Mouse (Mus musculus) olfactory bulb, adult 2 months (tissue): ENCODE data around the gene Hist1h3d. TPM values are rescaled to one million over a fixed set of nuclear protein-coding genes. Genes with fewer than 3 reads are reported as not detected.
A peak's percentile ranks its signal among the peaks of the same experiment; 100 is the strongest.
"Not testable (repeated sequence)": the region's sequence is repeated elsewhere in the genome, so short reads cannot be mapped to it uniquely, and the experiment has no call there.

Experiments used
- H3K27ac ChIP-seq: fragments of 200-500 bp; 2 replicates; pipeline ENCODE4 v1.5.1; 2012; ENCODE audit warnings: low read depth, low read length; ENCODE audit not compliant: insufficient read depth
- H3K4me1 ChIP-seq: fragments of 200-500 bp; 2 replicates; pipeline ENCODE4 v1.6.1; 2012; ENCODE audit warnings: low read length; ENCODE audit not compliant: control insufficient read depth, insufficient read depth
- H3K4me3 ChIP-seq: fragments of 200-500 bp; 2 replicates; pipeline ENCODE4 v1.5.1; 2012; ENCODE audit warnings: mild to moderate bottlenecking, low read depth, low read length, moderate library complexity; ENCODE audit not compliant: insufficient read depth
- CTCF ChIP-seq: fragments of 200-500 bp; IDR thresholded peaks from 2 replicates; pipeline ENCODE4 v1.5.1; 2012; ENCODE audit warnings: low read depth, mild to moderate bottlenecking, low read length, moderate library complexity; ENCODE audit not compliant: insufficient read depth
- POLR2A ChIP-seq: fragments of 200-500 bp; IDR thresholded peaks from 2 replicates; pipeline ENCODE4 v1.6.1; 2012; ENCODE audit warnings: mild to moderate bottlenecking, low read depth, low read length, moderate library complexity; ENCODE audit not compliant: insufficient read depth
- WGBS: fragments of 180-500 bp; shearing (Covaris S2); methylation state at CpG from one replicate; pipeline ENCODE4 v1.1.7; 2018; 5-methylcytosine and 5-hydroxymethylcytosine counted together
- polyA plus RNA-seq: library from polyadenylated mRNA; stranded (reverse); fragments of >200 nt; gene quantifications from 2 replicates; pipeline ENCODE4 v1.2.4, GENCODE M21; 2012; ENCODE audit warnings: low replicate concordance; ENCODE audit not compliant: missing spikeins, insufficient read depth, insufficient read length

Hist1h3d gene
- polyA plus RNA-seq, 1 experiment: not detected

DNA sequence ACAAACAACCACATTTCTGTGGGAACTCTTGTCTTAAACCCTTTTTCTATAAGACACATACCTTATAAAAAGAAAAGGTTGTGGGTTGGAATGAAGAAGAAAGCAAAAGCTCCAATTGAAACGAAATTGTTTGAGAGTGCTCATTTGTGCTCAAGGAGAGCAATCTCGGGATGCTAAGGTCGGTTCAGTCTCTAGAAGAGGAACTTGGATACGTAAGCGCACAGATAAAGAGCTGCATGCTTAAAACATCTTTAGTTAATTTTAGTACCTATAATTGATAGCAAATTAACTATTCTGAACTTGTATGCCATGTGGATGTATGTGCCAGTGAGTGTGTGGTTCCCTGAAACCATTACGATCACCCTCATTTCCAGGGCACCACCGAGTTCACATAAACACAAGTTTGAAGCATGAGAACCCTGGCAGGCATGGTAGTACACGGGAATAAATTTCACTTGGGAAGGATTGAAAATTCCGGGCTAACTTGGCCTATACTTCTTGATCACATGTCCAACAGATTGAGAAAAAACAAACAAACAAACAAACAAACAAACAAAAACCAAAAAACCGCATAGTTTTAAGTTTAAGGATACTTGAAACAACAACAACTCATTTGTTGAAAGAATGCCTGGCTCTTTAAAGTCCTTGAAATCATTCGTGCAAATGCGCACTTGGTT, 44.6 kb downstream of the Hist1h3d start:
- Histone ChIP-seq H3K4me1 (no peaks in the 10 kb centered on the region), H3K27ac (peak overlapping the region; percentile 98), H3K4me3 (peak overlapping the region; percentile 60)
- WGBS: 14% methylated on average over 12 of the region's 12 CpGs
- no peak for TF ChIP-seq POLR2A
- no peak for TF ChIP-seq CTCF

DNA sequence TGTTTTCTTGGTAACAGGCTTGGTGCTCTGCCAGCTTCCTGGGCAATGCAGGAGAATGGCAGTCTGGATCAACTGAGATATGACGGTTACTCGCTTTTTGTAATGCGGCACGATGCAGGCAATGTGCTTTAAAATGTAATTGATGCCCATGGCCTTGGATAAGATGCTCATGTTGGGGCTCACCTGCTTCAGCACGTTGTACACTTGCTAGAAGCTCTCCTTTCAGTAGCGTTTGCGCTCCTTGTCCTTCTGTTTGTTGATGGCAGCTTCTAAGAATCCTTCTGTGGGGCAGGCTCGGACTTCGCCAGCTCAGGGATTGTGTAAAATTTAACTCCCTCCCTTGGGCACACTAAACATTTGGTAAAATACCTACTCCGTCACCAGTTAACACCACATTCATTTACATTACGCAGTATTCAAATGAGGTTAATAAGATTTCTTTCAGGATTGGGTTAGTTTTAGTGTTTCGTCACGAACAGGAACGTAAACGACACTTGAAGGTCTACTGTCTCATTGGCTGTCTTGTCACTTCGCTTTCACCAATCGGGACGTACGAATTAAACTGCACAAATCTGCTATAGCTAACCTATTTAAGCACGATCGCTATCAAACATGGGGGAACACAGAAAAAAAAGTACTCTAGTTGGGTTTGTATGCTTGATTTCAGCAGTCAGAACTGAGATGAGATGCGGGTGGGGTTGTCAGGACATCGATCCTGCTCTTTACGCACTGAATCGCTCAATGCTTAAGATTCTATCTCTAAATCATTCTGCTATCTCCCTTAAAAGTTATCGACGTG, 45.4 kb downstream of the Hist1h3d start, which contains the start of gene Hist1h2be:
Gene Hist1h2be (minus strand): TSS at position 392 of the 799 bp plus-strand sequence.
- TF ChIP-seq CTCF: no peak
- no peak for TF ChIP-seq POLR2A
- Histone ChIP-seq H3K4me3 (peak within 1 kb of the TSS; percentile 60), H3K27ac (peak within 1 kb of the TSS; percentile 98), H3K4me1 (no peaks in the 10 kb centered on the region)
- WGBS: under 1% methylated on average over 27 of the region's 27 CpGs

DNA sequence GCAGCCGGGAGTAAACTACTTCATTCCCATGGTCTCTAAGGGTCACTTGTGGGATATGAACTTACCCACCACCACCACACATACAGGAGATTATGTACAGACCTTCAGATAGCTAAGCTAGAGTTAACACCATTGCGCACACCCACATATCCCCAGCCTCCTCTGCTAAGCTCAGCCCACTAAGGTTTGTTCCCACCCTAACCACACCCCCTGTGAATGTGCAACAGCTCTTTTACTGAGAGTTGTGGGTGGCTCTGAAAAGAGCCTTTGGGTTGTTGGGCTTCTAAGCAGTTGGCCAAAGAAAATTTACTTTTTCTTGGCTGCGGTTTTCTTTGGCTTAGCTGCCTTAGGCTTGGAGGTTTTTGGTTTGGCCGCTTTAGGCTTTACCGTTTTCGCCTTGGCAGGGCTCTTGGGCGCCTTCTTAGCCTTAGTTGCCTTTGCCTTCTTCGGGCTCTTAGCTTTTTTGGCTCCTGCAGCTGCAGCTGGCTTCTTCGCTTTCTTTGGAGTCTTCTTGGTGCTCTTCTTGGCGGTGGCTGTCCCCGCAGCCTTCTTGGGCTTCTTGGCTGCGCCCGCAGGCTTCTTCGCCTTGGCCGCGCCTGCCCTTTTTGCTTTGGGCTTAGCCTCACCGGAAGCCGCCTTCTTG, 46.1 kb downstream of the Hist1h3d start:
- under 1% methylated on average over 18 of the region's 18 CpGs for WGBS
- no peak for TF ChIP-seq CTCF
- TF ChIP-seq POLR2A: no peak
- H3K4me1 ChIP-seq: no peaks in the 10 kb centered on the region
- peak overlapping the region; percentile 50 for H3K4me3 ChIP-seq
- H3K27ac ChIP-seq: peak overlapping the region; percentile 76

DNA sequence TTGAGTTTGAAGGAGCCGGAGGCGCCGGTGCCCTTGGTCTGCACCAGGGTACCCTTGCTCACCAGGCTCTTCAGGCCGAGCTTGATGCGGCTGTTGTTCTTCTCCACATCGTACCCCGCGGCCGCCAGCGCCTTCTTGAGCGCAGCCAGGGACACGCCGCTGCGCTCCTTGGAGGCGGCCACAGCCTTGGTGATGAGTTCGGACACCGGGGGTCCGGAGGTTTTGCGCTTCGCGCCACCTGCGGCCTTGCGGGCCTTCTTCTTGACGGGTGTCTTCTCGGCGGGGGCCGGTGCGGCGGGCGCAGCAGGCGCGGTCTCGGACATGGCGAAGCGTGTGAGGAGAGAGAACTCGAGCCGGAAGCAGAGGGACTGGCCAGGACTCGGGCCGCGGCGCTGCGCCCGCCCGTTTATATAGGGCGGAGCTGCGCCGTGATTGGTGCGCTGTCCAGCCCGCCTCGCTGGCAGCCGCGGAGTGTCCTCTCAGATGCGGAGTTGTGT, 46.7 kb downstream of the Hist1h3d start, which contains the start of gene Hist1h1e:
Gene Hist1h1e (minus strand): TSS at position 384 of the 497 bp plus-strand sequence.
- under 1% methylated on average over 53 of the region's 53 CpGs for WGBS

DNA sequence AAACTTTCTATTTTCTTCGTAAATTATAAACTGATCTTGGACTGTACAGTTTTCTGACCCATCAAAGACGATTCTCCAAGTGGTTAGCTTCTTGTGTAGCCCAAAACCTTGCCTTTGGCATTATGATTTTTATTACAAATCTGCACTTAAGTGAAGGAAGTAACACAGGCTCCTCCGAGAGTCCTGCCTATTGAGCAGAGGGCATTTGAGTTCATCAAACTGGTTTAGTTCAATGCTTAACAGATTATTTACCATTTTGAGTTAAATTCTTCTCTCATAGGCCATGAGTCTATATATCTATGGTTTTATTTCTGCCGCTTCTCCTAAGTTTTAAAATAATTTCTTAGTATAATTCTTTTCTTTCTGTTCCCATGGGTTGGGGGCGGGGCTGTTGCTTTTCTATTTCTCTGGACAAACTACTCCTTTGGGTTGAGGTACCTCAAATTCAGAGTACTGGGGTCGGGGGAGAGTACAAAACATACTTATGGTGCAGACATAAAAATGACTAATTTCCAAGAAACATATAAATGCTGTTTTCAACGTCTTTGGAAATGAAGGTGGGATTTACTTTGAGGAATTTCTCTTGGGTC, 47.4 kb downstream of the Hist1h3d start:
- Histone ChIP-seq H3K27ac (peak overlapping the region; percentile 40; the same call in 1 of the 2 replicates), H3K4me3 (no peak overlapping the region), H3K4me1 (no peaks in the 10 kb centered on the region)
- TF ChIP-seq POLR2A (no peak), CTCF (no peak)
- WGBS: 20% methylated on average over 7 of the region's 7 CpGs

More for the DNA sequence above, 46.7 kb downstream of the Hist1h3d start, which contains the start of gene Hist1h1e:
- Histone ChIP-seq H3K27ac (peak within 1 kb of the TSS; percentile 76), H3K4me3 (peak within 1 kb of the TSS; percentile 50)
- H3K4me1 ChIP-seq: not testable (repeated sequence)
- TF ChIP-seq POLR2A: peak; percentile 93

Other genes starting within 250 kb of the Hist1h3d start
- gene Zfp322a, start 206.6 kb upstream of the Hist1h3d start, polyA plus RNA-seq: not detected in 2 replicates
- gene Abt1, start 151.9 kb upstream of the Hist1h3d start, polyA plus RNA-seq: not detected in 2 replicates
- not detected in 2 replicates for gene Btn1a1, start 109.9 kb upstream of the Hist1h3d start, polyA plus RNA-seq
- not detected in 2 replicates for gene Btn2a2, start 86.9 kb upstream of the Hist1h3d start, polyA plus RNA-seq
- not detected in 2 replicates for gene Hist1h4h, start 44.7 kb upstream of the Hist1h3d start, polyA plus RNA-seq
- gene Hist1h2af, start 41.9 kb upstream of the Hist1h3d start, polyA plus RNA-seq: not detected in 2 replicates
- gene Hist1h3g, start 40.3 kb upstream of the Hist1h3d start, polyA plus RNA-seq: not detected in 2 replicates
- gene Hist1h2bh, start 32.4 kb upstream of the Hist1h3d start, polyA plus RNA-seq: not detected in 2 replicates
- gene Hist1h3f, start 31.7 kb upstream of the Hist1h3d start, polyA plus RNA-seq: not detected in 2 replicates
- not detected in 2 replicates for gene Hist1h4f, start 24.1 kb upstream of the Hist1h3d start, polyA plus RNA-seq
- not detected in 2 replicates for gene Hist1h1d, start 22.5 kb upstream of the Hist1h3d start, polyA plus RNA-seq
- not detected in 2 replicates for gene Hist1h3e, start 13.4 kb upstream of the Hist1h3d start, polyA plus RNA-seq
- not detected in 2 replicates for gene Hist1h2ae, start 4.5 kb upstream of the Hist1h3d start, polyA plus RNA-seq
- gene Hist1h2bg, start 4.4 kb upstream of the Hist1h3d start, polyA plus RNA-seq: not detected in 2 replicates
- not detected in 2 replicates for gene Hist1h2bf, start 1.6 kb upstream of the Hist1h3d start, polyA plus RNA-seq
- gene Hist1h2ad, start 1.4 kb upstream of the Hist1h3d start, polyA plus RNA-seq: not detected in 2 replicates
- not detected in 2 replicates for gene Hist1h4d, start 5.8 kb downstream of the Hist1h3d start, polyA plus RNA-seq
- not detected in 2 replicates for gene Hist1h2be, start 45.4 kb downstream of the Hist1h3d start, polyA plus RNA-seq
- gene Hist1h1e, start 46.8 kb downstream of the Hist1h3d start, polyA plus RNA-seq: not detected in 2 replicates
- gene Hist1h2ac, start 108.2 kb downstream of the Hist1h3d start, polyA plus RNA-seq: not detected in 2 replicates
- gene Hist1h2bc, start 108.4 kb downstream of the Hist1h3d start, polyA plus RNA-seq: not detected in 2 replicates
- not detected in 2 replicates for gene Hist1h1t, start 120.1 kb downstream of the Hist1h3d start, polyA plus RNA-seq
- not detected in 2 replicates for gene Hist1h4c, start 122.7 kb downstream of the Hist1h3d start, polyA plus RNA-seq
- gene Hfe, start 135.1 kb downstream of the Hist1h3d start, polyA plus RNA-seq: not detected in 2 replicates
- gene Hist1h1c, start 163.0 kb downstream of the Hist1h3d start, polyA plus RNA-seq: not detected in 2 replicates
- not detected in 2 replicates for gene Hist1h3c, start 169.8 kb downstream of the Hist1h3d start, polyA plus RNA-seq
- not detected in 2 replicates for gene Hist1h2bb, start 171.0 kb downstream of the Hist1h3d start, polyA plus RNA-seq
- gene Hist1h2ab, start 175.4 kb downstream of the Hist1h3d start, polyA plus RNA-seq: not detected in 2 replicates
- gene Hist1h3b, start 176.5 kb downstream of the Hist1h3d start, polyA plus RNA-seq: not detected in 2 replicates
- not detected in 2 replicates for gene Hist1h4b, start 181.2 kb downstream of the Hist1h3d start, polyA plus RNA-seq
- gene Hist1h4a, start 185.5 kb downstream of the Hist1h3d start, polyA plus RNA-seq: not detected in 2 replicates
- not detected in 2 replicates for gene Hist1h3a, start 186.6 kb downstream of the Hist1h3d start, polyA plus RNA-seq
- not detected in 2 replicates for gene Hist1h1a, start 187.9 kb downstream of the Hist1h3d start, polyA plus RNA-seq
- not detected in 2 replicates for gene Trim38, start 194.2 kb downstream of the Hist1h3d start, polyA plus RNA-seq
- gene Slc17a2, start 231.2 kb downstream of the Hist1h3d start, polyA plus RNA-seq: not detected in 2 replicates